Mouse (Mus musculus) erythroblast, embryonic 14.5 days (primary cell): Measurements from ENCODE around the gene Gm12355. TPM values are rescaled to one million over a fixed set of nuclear protein-coding genes. Genes with fewer than 3 reads are reported as not detected.

Experiments
- H3K27me3 ChIP-seq: 2 replicates; pipeline ENCODE4 v1.6.1; 2012; ENCODE audit warnings: inconsistent platforms; ENCODE audit not compliant: control insufficient read depth
- H3K36me3 ChIP-seq: 2 replicates; pipeline ENCODE4 v1.6.1; 2012; ENCODE audit warnings: mild to moderate bottlenecking, inconsistent platforms; ENCODE audit not compliant: control insufficient read depth
- H3K4me1 ChIP-seq: 2 replicates; pipeline ENCODE4 v1.6.1; 2012; ENCODE audit warnings: inconsistent platforms; ENCODE audit not compliant: control insufficient read depth
- H3K4me3 ChIP-seq: replicated peaks from 2 replicates; pipeline ENCODE3; 2012; ENCODE audit warnings: moderate library complexity, mild to moderate bottlenecking, inconsistent platforms
- H3K9me3 ChIP-seq: 2 replicates; pipeline ENCODE4 v1.6.1; 2012; ENCODE audit warnings: low read length, inconsistent platforms, mixed read lengths; ENCODE audit not compliant: control insufficient read depth
- GATA1 ChIP-seq: IDR thresholded peaks from 2 replicates; pipeline ENCODE4 v1.6.1; 2012; ENCODE audit warnings: low read length, inconsistent platforms, mixed read lengths
- TAL1 ChIP-seq: IDR thresholded peaks from 3 replicates; pipeline ENCODE4 v1.6.1; 2012; ENCODE audit warnings: low read length, inconsistent platforms, mixed read lengths
- polyA plus RNA-seq: library from polyadenylated mRNA; stranded (reverse); fragments of >175 nt; gene quantifications from 2 replicates; pipeline ENCODE4 v1.2.3, GENCODE M21; 2012

Gene Gm12355
- polyA plus RNA-seq, 1 experiment, result not detected

DNA sequence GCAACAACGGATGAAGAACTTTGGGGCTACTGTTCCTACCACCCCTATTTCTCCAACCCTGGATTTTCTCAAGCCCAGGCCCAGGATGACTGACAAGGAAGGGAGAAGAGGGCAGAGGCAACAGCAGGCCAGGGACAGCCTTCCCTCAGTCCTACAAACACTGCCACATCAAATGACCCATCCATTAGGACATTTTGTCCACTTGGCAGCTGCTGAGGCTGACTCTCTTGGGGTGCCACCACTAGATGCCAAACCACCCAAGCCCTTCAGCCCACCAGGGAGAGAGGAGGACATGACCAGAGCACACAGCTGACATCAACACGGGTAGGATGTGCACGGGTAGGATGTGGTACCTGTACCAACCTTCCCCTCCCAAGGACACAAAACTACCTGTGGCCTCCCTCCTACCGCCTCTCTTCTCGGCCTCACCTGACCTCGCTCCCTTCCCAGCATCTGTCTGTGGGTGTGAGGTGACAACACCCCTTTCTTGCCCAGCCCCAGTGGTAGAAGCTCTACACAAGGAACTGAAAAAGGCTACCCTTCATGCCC lies 40.8 kb downstream of the Gm12355 start:
- no peak for TF ChIP-seq GATA1
- TF ChIP-seq TAL1, result no peak
- H3K27me3 ChIP-seq, result no peaks in the 10 kb centered on the region
- peaks cover 95% of the 10 kb centered on the region for H3K4me1 ChIP-seq
- no peaks in the 10 kb centered on the region for H3K9me3 ChIP-seq
- H3K4me3 ChIP-seq, result peak overlapping the region; percentile 79
- peaks cover 63% of the 10 kb centered on the region for H3K36me3 ChIP-seq

DNA sequence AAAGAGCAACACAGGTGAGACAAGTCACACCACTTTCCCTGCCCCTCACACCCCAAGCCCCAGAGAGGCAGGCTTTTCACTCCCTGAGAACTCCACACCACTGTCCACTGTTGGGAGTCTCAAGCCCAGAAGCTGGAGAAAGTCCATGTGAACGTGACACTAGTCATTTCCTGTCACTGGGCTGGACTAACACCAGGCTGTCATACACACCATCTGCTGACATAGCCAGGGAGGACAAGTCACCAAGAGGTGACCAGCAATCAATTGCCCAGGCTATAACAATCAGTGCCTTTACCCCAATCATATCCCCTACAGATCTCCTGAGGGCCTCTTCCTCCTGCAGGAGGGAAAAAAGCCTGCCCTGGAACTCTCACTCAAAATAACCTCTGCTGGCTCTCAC lies 41.3 kb downstream of the Gm12355 start:
- H3K36me3 ChIP-seq, result peaks cover 68% of the 10 kb centered on the region
- no peaks in the 10 kb centered on the region for H3K27me3 ChIP-seq
- peak overlapping the region; percentile 79 for H3K4me3 ChIP-seq
- peaks cover 95% of the 10 kb centered on the region for H3K4me1 ChIP-seq
- H3K9me3 ChIP-seq, result no peaks in the 10 kb centered on the region
- no peak for TF ChIP-seq GATA1
- TF ChIP-seq TAL1, result no peak

- Histone ChIP-seq H3K36me3 (peaks cover 74% of the 10 kb centered on the region), H3K27me3 (no peaks in the 10 kb centered on the region), H3K4me3 (peak overlapping the region; percentile 79), H3K9me3 (no peaks in the 10 kb centered on the region; the same call in 1 of the 2 replicates), H3K4me1 (peaks cover 95% of the 10 kb centered on the region)
- TF ChIP-seq GATA1, result no peak
- no peak for TF ChIP-seq TAL1
Measured at GRCm38 (mm10) chr11:98583571-98583970, 41.9 kb downstream of the Gm12355 start.

DNA sequence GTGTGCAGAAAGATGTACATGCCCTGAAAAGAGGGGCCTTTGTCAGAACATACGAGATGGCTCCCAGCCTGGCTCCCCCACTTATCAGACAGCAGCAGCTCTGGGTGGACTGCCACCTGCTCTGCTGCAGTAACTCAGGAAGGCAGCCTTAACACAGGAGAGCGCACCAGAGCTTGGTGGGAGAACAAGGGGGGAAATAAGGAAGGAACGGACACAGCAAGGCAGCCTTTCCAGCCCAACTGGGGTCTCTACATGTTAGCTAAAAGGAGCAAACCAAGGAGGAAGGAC lies 42.3 kb downstream of the Gm12355 start:
- H3K36me3 ChIP-seq, result peaks cover 77% of the 10 kb centered on the region

DNA sequence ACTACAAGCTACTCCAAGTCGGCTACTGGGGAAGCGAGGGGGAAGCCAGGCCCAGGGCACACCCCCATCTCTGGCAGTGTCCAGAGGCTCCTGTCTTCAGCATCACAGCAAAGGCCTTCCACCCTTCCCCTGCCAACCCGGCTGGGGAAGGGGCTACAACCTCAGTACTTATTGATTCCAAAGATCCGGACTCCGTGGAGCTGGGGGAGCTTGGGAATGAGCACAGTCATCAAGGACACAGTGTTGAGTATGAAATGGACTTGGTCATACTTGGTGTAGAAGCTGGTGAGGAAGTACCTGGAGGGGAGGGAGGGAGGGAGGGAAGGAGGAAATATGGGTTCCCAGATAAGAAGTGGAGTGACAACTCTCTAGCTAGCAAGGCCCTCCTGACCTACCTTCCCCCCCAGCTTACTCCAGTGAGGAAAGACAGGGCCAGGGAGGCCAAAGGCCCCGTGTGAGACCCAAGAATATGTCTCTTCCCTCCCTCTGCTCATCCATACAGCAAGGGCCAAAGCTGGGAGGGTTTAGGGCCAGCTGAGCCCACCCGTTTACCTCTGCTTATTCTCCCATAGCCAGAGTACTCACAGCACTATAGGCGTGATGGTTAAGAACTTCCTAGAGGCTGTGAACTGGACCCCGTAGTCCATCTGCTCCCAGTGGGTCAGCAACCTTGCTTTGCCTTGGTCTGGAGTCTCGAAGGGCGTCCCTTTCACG lies 42.8 kb downstream of the Gm12355 start:
- Histone ChIP-seq H3K27me3 (no peaks in the 10 kb centered on the region), H3K9me3 (no peaks in the 10 kb centered on the region; the same call in 1 of the 2 replicates), H3K4me3 (peak overlapping the region; percentile 79), H3K4me1 (peaks cover 95% of the 10 kb centered on the region), H3K36me3 (peaks cover 81% of the 10 kb centered on the region)
- peak; percentile 53 for TF ChIP-seq GATA1
- peak; percentile 43; the same call in 2 of the 3 replicates for TF ChIP-seq TAL1

More for the DNA sequence above, 42.3 kb downstream of the Gm12355 start:
- TF ChIP-seq GATA1, result peak; percentile 47; the same call in 1 of the 2 replicates
- TF ChIP-seq TAL1, result peak; percentile 88
- Histone ChIP-seq H3K4me3 (peak overlapping the region; percentile 79), H3K4me1 (peaks cover 95% of the 10 kb centered on the region), H3K27me3 (no peaks in the 10 kb centered on the region), H3K9me3 (no peaks in the 10 kb centered on the region; the same call in 1 of the 2 replicates)

DNA sequence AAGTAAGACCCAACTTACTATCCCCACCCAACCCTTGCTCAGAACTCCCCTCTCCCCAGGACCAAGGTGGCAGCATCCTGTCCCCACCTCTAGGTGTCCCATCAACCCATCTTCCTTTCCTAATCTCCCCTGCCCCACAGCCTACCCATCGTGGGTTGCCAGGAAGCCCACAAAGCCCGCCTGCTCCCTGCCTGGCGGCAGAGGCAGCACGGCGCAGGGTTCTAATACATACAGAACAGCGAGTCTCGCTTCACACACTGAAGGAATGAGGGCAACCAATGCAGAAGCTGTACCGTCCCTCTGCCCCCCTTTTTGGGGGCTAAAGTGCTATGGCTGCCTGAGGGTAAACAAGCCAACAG lies 43.5 kb downstream of the Gm12355 start:
- Histone ChIP-seq H3K9me3 (no peaks in the 10 kb centered on the region; the same call in 1 of the 2 replicates), H3K36me3 (peaks cover 85% of the 10 kb centered on the region), H3K27me3 (no peaks in the 10 kb centered on the region), H3K4me1 (peaks cover 94% of the 10 kb centered on the region), H3K4me3 (peak overlapping the region; percentile 79)
- TF ChIP-seq TAL1 (no peak), GATA1 (no peak)

DNA sequence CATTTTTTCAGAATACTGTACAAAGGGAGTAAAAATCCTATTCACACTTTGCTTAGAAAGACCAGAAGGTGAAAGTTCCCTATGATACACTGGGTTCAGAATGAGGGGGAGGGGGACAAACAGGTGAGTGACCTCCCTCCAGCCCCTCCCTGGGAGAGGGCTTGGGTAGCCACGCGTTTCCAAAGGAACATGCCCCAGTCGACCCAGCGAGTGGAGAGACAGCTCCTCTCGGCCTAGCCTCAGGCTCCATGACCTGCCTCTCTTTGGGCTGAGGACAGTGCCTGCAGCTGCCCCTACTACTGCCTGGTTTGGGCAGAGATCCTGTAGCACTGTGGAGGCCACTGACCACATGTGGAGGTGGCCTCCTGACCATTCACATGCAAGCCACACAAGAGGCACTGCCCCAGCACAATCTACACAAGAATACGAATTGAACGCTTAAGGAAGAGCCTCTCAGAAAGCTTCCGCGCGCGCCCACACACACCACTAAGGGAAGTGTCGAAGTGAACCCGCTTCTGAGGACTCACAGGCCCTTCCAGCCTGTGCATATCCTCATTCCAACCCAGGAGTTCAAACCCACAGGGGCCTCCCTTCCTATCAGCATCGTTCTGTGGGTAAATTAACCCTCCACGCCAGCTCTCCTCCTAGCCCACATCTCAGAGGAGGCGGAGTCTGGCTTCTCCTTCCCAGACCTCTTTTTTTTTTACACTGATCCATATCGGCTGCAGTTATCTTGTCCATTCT lies 44.0 kb downstream of the Gm12355 start:
- TF ChIP-seq TAL1 (no peak), GATA1 (peak; percentile 55)
- peaks cover 97% of the 10 kb centered on the region for H3K4me1 ChIP-seq
- H3K9me3 ChIP-seq, result no peaks in the 10 kb centered on the region; the same call in 1 of the 2 replicates
- no peaks in the 10 kb centered on the region for H3K27me3 ChIP-seq
- H3K36me3 ChIP-seq, result peaks cover 90% of the 10 kb centered on the region
- H3K4me3 ChIP-seq, result peak overlapping the region; percentile 79

GRCm38 (mm10) chr11:98580301-98581121 lies 45.0 kb downstream of the Gm12355 start:
- H3K36me3 ChIP-seq, result peaks cover 85% of the 10 kb centered on the region

More at GRCm38 (mm10) chr11:98580301-98581121, 45.0 kb downstream of the Gm12355 start:
- peaks cover 87% of the 10 kb centered on the region for H3K4me1 ChIP-seq
- H3K4me3 ChIP-seq, result peak overlapping the region; percentile 79
- H3K27me3 ChIP-seq, result no peaks in the 10 kb centered on the region
- H3K9me3 ChIP-seq, result no peaks in the 10 kb centered on the region; the same call in 1 of the 2 replicates
- TF ChIP-seq GATA1 (peak; percentile 67; the same call in 1 of the 2 replicates), TAL1 (peak; percentile 74)
